Mouse (Mus musculus): ENCODE results near the gene Cep128.

DNA sequence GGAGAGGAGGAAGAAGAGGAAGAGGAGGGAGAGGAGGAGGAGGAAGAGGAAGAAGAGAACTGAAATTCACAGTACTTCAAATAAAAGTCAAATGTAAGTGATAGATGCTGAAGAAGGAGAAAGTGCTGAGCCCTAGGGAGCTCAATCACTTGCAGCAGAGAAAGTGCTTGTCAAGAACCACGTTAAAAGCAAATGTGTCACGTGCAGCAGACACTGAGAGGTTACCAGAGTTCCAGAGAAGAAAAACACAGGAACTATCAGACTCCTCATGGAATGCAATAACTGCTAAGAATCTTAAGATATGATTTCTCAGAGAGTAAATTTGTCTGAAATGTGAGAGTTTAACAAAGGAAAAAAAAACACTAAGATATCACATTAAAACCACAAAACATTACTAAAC lies 225.7 kb downstream of the Cep128 start:
- no peak for TF ChIP-seq CHD2 (IDR thresholded peaks at IDR 0.05; ENCODE audit: low read length)
- no peak for TF ChIP-seq ELF1 (IDR thresholded peaks at IDR 0.05; ENCODE audit: low read depth, low read length)
- TF ChIP-seq CHD1 (IDR thresholded peaks at IDR 0.05; ENCODE audit: low read depth, low read length): no peak
- TF ChIP-seq BHLHE40 (IDR thresholded peaks at IDR 0.05; ENCODE audit: low read depth, low read length): no peak
- TF ChIP-seq CTCF (conservative IDR thresholded peaks at IDR 0.05 in 1 of 2, IDR thresholded peaks at IDR 0.05 in 1 of 2; ENCODE audit: low read depth in 2 of 2, low read length in 2 of 2): no peak
